Mouse (Mus musculus) left cerebral cortex, postnatal 14 days (tissue): Measurements from ENCODE around the gene Prkcg. TPM values are rescaled to one million over a fixed set of nuclear protein-coding genes. Genes with fewer than 3 reads are reported as not detected.
"Not testable (repeated sequence)": the region's sequence is repeated elsewhere in the genome, so short reads cannot be mapped to it uniquely, and the experiment has no call there.

Experiments
- DNase-seq, 2 experiments: peaks; one replicate each; pipeline ENCODE4 v3.0.0; 2021 to 2022; ENCODE audit warnings: low spot score in 2 of 2, mixed read lengths in 1 of 2
- intact Hi-C: fragments of 180-260 bp; cut with DNase I; formaldehyde crosslinking; loops from one replicate; pipeline ENCODE4 v1.15.1; 2025
- long read RNA-seq, 2 experiments: library from polyadenylated mRNA; stranded (forward); transcript quantifications; one replicate each; pipeline ENCODE4 v2.0.0; 2021
- total RNA-seq, 2 experiments: library from RNA; stranded (reverse); gene quantifications; 2 replicates each; pipeline ENCODE4 v1.2.3; 2021

Gene Prkcg
- 100 to 1,000 TPM; 352 to 363 TPM for total RNA-seq
- long read RNA-seq, experiment 1, transcript Prkcg-201 (18 exons, 3,127 nt) = major isoform, 280 of 343 reads
- long read RNA-seq, experiment 1, partial matches to known transcripts = 50 of 343 reads
- long read RNA-seq, experiment 1, other reads (novel, unspliced or antisense) = 12 of 343 reads
- long read RNA-seq, experiment 2, transcript Prkcg-201 (18 exons, 3,127 nt) = major isoform, 191 of 239 reads
- long read RNA-seq, experiment 2, partial matches to known transcripts = 37 of 239 reads
- long read RNA-seq, experiment 2, other reads (novel, unspliced or antisense) = 11 of 239 reads

DNA sequence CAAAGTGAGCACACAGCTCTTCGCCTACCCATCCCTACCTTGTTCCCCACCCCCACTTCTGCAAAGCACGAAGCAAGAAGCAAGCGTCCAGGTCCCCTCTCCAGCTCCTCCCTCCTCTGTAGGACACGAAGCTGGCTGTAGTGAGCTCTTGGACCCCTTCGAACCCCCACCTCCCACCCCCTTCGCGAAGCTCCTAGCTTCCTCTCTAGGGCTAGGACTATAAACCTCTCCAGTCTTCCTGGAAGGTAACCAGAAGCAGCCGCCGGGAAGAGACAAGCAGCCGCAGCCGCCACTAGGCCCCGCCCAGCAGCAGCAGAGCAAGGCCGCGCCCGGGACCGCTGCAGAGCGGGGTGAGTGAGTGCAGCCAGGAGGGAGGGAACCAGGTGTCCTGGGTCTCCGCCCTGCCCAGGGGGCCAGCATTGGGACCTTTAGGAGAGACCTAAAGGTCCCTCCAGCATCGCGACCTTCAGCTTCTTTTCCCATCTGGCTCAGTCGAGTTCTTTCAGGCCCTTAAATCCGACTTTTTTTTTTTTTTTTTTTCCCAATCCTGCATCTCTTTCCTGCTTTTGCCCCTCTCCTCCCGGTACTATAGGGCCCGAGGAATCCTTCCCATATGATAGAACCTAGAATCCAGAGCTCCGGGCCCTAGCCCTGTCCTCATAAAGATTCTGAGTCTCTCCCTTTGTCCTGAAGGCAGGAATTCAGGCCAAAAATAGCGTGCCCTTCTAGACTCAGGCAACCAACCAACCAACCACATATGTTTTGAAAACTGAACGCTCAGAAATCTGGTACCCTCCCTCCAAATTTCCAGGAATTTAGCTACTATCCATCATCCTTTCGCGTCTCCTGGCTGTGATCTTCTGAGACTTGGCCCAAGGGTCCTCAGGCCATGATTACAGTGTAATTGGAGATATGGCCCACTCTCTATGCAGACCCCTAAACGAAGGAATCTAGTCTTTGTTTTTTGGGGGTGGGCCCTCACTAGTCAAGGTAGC lies at the start of gene Prkcg, which contains the start of gene Myadm:
Gene Prkcg, plus strand, starts transcription at position 204 of the 995 bp plus-strand sequence.
Gene Myadm, plus strand, starts transcription at position 105 of the 995 bp plus-strand sequence.
- DNase-seq = peak; percentile 64 to 70
- intact Hi-C loops = no loop called here

- DNase-seq = no peak
- intact Hi-C loops = no loop called here
These were observed 49.8 kb upstream of the Prkcg start for GRCm38 (mm10) chr7:3239193-3239592.

DNA sequence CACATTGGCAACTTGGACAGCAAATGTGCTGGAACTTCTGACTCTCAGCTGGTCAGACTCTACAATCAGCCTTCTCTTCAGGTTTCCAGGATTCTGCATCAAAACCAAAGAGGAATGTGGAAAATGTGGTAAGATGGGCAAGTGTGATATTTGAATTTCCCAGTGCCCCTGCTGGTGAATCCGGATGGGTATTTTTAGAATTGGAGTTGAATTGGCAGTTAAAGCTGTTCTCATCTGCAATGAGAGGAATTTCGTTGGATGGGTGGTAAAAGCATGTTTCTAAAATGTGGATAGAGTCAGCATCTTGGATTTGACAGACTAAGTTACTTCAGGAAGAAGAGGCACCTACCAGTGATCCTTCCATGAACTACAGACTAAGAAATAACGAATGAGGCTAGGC lies 28.3 kb upstream of the Prkcg start:
- intact Hi-C loops = loop anchor here (5.0 kb wide), 1 partner anchor 42 kb away; no protein-coding TSS in a partner anchor
- DNase-seq = peak in 1 of 2 experiments; percentile 59

GRCm38 (mm10) chr7:3261446-3261845 lies 27.5 kb upstream of the Prkcg start:
- DNase-seq = no peak
- intact Hi-C loops = loop anchor here (5.0 kb wide), 1 partner anchor 41 kb away; no protein-coding TSS in a partner anchor

DNA sequence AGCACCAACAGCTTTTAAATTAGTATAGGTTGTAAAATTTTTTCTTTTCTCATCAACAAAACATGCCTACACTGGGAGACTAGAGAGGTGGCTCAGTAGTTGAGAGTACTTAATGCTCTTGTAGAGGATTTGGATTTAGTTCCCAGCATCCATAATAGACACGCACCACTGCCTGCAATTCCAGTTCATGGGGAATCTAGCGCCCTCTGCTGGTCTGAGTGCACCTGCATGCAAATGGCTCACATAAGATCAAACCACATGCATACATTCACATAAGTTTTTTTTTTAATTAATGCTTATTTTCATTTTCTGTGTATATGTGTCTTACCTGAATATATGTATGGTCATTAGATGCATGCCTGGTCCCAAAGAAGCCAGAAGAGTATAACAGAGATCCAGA lies 26.2 kb upstream of the Prkcg start:
- no peak for DNase-seq
- intact Hi-C loops = loop anchor here (5.0 kb wide), 1 partner anchor 40 kb away; no protein-coding TSS in a partner anchor

GRCm38 (mm10) chr7:3264390-3265022 lies 24.5 kb upstream of the Prkcg start:
- no peak for DNase-seq
- intact Hi-C loops = loop anchor here (5.0 kb wide), 1 partner anchor 38 kb away; no protein-coding TSS in a partner anchor

DNA sequence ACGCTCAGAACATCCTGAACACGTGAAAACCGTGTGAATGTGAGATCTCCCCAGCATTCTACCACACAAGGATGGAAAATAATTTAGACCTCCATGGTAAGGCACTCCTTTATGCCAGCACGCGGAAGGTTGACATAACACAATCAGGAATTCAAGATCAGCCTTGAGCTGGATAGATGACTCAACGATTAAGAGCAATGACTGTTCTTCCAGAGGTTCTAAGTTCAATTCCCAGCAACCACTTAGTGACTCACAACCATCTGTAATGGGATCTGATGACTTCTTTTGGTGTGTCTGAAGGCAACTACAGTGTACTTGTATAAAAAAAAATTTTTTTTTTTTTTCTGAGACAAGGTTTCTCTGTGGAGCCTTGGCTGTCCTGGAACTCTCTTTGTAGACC lies 23.7 kb upstream of the Prkcg start:
- no peak for DNase-seq
- intact Hi-C loops = no loop called here

DNA sequence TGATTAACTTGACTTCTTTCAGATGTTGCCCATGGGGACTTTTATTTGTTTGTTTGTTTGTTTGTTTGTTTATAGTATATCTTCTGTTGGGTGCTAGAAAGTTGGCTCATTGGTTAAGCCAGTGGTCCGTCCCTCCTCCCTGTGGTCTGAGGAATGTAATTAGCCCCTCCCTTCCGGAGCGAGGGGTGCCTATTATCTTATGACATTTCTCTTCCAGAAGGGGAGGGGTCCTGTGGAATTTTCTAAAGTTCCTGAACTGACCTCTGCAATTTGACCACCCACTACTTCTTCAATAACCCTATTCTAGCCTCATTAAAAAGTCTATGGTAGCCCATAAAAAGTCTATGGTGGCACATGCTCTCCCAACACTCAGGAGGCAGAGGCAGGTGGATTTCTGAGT lies 21.7 kb upstream of the Prkcg start:
- no peak for DNase-seq
- intact Hi-C loops = no loop called here

DNA sequence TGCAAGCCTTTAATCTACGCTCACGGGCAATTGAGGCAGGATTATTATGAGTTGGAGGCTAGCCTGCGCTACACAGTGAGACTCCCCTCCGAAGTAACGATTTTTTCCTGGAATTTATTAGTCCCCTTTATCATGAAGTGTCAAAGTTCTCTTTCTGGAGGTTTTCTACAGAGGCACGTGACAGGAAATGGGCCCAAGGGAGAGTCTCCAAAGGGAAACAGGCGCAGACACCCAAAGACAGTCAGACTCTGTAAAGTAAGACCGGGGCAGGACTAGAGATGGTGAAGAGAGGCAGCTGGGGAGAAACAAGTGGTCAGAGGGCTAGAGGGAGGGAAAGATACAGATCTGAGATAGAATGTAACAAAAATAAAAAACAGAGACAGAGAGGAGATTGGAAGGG lies 21.1 kb upstream of the Prkcg start:
- no peak for DNase-seq
- intact Hi-C loops = no loop called here

- DNase-seq = no peak
- intact Hi-C loops = no loop called here
These were observed 20.7 kb upstream of the Prkcg start for GRCm38 (mm10) chr7:3268291-3268690.

GRCm38 (mm10) chr7:3272206-3272605 lies 16.8 kb upstream of the Prkcg start:
- intact Hi-C loops = no loop called here
- DNase-seq = no peak

GRCm38 (mm10) chr7:3275455-3276170 lies 13.4 kb upstream of the Prkcg start:
- DNase-seq = peak in 1 of 2 experiments; percentile 40
- intact Hi-C loops = no loop called here

DNA sequence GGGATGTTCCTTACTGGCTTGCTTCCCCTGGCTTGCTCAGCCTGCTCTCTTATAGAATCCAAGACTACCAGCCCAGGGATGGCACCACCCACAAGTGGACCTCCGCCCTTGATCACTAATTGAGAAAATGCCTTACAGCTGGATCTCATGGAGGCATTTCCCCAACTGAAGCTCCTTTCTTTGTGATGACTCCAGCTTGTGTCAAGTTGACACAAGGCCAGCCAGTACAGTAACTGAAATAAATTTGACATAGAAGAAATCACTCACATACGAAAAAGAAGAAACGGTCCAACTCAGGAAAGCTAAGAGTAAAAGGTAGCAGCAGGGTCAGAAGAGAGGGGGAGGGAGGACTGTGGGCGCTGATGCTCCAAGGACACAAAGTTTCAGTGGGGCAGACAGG lies 12.2 kb upstream of the Prkcg start:
- intact Hi-C loops, DNase-seq: not testable (repeated sequence)

- intact Hi-C loops = no loop called here
- no peak for DNase-seq
These were observed 8.8 kb upstream of the Prkcg start for GRCm38 (mm10) chr7:3280080-3280653.

DNA sequence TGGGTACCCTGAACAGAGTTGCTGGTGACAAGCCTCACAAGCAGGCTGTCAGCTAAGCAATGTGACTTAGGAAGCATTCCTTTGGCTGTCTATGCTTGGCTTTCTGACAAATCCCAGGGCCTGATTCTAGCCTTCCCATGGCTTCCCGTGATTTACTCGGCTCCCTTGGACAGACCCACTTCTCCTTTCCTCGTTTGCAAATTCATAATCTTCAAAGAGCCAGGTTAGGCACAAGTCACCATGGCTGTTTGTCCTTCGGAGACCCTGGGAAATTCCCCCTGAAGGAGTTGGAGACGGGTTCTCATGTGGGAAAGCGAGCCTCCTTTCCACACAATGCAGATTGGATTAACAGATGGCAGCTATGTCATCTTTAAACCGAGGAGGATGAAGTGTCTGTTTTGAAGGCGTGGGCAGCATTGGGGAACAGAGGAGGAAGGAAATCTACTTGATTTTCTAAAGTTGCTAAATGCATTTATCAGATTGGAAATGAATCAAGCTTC lies 8.3 kb upstream of the Prkcg start:
- no peak for DNase-seq
- intact Hi-C loops = no loop called here

DNA sequence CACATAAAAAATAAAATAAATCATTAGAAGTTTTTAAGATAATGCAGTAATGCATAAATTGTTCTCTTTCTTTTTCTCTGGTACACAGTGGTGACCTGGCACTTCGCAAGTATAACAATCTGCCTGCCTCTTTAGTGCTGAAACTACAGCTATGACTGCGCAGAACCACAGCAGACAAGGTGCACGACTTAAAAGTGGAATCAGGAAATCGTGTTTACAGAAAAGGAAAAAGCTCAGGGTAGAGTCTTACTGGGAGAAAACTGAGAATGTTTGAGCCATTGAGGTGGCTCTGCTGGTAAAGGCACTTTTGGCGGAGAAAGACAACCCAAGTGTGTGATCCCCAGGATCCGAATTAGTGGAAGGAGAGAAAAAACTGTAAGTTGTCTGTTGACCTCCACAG lies 7.2 kb upstream of the Prkcg start:
- no peak for DNase-seq
- intact Hi-C loops = no loop called here

DNA sequence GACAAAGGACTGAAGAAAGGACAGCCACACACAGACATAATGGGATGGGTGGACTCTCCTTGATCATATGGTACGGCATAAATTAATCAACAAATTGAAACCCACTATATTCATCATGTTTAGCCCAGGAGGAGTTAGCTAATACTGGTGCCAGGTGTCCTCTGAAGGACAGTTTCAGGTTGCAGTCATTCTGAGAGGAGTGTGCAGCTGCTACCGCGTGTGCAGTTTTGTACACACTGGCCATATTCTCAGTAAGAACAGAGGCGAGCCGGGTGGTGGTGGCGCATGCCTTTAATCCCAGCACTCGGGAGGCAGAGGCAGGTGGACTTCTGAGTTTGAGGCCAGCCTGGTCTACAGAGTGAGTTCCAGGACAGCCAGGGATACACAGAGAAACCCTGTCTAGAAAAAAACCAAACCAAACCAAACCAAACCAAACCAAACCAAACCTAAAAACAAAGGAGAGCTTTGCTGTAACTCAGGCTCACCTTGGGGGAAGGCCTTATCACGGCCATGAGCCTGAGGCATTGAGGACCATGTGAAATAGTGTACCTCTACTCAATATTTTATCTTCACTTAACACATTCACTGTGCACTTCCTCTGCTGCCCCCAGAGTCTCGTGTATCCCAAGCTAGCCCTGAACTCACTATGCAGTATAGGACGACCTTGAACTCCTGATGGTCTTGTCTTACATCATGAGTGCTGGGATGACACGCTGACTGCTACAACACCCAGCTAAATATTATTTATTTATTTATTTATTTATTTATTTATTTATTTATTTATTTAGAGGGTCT lies 5.7 kb upstream of the Prkcg start:
- DNase-seq = no peak
- intact Hi-C loops = no loop called here

DNA sequence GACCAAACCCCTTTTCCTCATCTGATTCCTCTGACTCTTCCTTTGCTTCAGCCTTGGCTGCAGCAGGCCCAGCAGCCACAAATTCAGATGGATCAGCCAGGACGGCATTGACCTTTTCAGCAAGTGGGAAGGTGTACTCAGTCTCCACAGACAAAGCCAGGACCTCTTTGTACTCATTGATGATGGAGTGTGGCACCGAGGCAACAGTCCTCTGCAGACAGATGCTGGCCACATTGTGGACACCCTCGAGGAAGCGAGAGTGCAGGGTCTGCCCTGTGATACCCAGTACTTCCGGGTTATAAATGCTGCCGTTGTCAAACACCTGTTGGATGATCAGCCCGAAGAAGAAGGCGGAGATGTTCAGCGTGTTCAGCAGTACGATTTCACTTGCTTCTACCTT lies 4.4 kb upstream of the Prkcg start:
- intact Hi-C loops = no loop called here
- DNase-seq = no peak
